Mouse (Mus musculus) small intestine, adult 2 months (tissue): ENCODE measurements around the gene Fam122c.

Source experiments
- CTCF ChIP-seq: fragments of 200-500 bp; IDR thresholded peaks from 2 replicates; pipeline ENCODE4 v1.5.1; 2012; ENCODE audit warnings: low read depth, mild to moderate bottlenecking, control low read depth, inconsistent platforms, low read length, moderate library complexity, mixed read lengths; ENCODE audit not compliant: insufficient replicate concordance, insufficient read length; ENCODE audit errors: extremely low read depth
- POLR2A ChIP-seq: fragments of 200-500 bp; IDR thresholded peaks from 2 replicates; pipeline ENCODE4 v1.6.1; 2012; ENCODE audit warnings: low read depth, mild to moderate bottlenecking, control low read depth, inconsistent platforms, low read length, moderate library complexity

GRCm38 (mm10) chrX:53270063-53270432 lies 3.2 kb upstream of the Fam122c start:
- TF ChIP-seq CTCF = no peak
- TF ChIP-seq POLR2A = no peak
